Mouse (Mus musculus) kidney, embryonic 15.5 days (tissue): ENCODE measurements around the gene Ift46. TPM values are rescaled to one million over a fixed set of nuclear protein-coding genes. Genes with fewer than 3 reads are reported as not detected.
"Not testable (repeated sequence)": the region's sequence is repeated elsewhere in the genome, so short reads cannot be mapped to it uniquely, and the experiment has no call there.

Experiments used
- ATAC-seq: fragments of 200-750 bp; cut with Nextera tagmentation; replicated peaks from 2 replicates; pipeline ENCODE4 v1.8.0; 2017; ENCODE audit warnings: moderate TSS enrichment; ENCODE audit not compliant: low FRiP score
- H3K27ac ChIP-seq: fragments of 300-500 bp; sonication (generic); 2 replicates; pipeline ENCODE4 v1.5.1; 2015; ENCODE audit warnings: mild to moderate bottlenecking, inconsistent platforms
- H3K27me3 ChIP-seq: fragments of 300-500 bp; sonication (generic); 2 replicates; pipeline ENCODE4 v1.6.1; 2015; ENCODE audit warnings: inconsistent platforms
- H3K36me3 ChIP-seq: fragments of 300-500 bp; sonication (generic); 2 replicates; pipeline ENCODE4 v1.6.1; 2015; ENCODE audit warnings: inconsistent platforms
- H3K4me1 ChIP-seq: fragments of 300-500 bp; sonication (generic); 2 replicates; pipeline ENCODE4 v1.6.1; 2015; ENCODE audit warnings: inconsistent platforms
- H3K4me2 ChIP-seq: fragments of 300-500 bp; sonication (generic); 2 replicates; pipeline ENCODE4 v1.6.1; 2015; ENCODE audit warnings: moderate library complexity, mild to moderate bottlenecking, inconsistent platforms
- H3K4me3 ChIP-seq: fragments of 300-500 bp; sonication (generic); replicated peaks from 2 replicates; pipeline ENCODE4 v1.5.1; 2015; ENCODE audit warnings: mild to moderate bottlenecking, inconsistent platforms
- H3K9ac ChIP-seq: fragments of 300-500 bp; sonication (generic); 2 replicates; pipeline ENCODE4 v1.6.1; 2015; ENCODE audit warnings: mild to moderate bottlenecking, inconsistent platforms
- H3K9me3 ChIP-seq: fragments of 300-500 bp; sonication (generic); replicated peaks from 2 replicates; pipeline ENCODE4 v1.6.1; 2016; ENCODE audit warnings: inconsistent platforms
- WGBS: fragments of 180-500 bp; shearing (Covaris S2); methylation state at CpG from one replicate; pipeline ENCODE4 v1.1.7; 2015; ENCODE audit warnings: mixed read lengths; 5-methylcytosine and 5-hydroxymethylcytosine counted together
- polyA plus RNA-seq: library from polyadenylated mRNA; unstranded; fragments of >200 nt; fragmentation: Nextera tagmentation; extraction: Ambion mirVana; gene quantifications from 2 replicates; pipeline ENCODE4 v1.2.1, GENCODE M21; 2015

Gene Ift46
- polyA plus RNA-seq, 1 experiment from 2014 or later, result 105 TPM

- Histone ChIP-seq H3K36me3 (peaks cover 48% of the 10 kb centered on the region), H3K27ac (no peak overlapping the region), H3K9ac (no peak overlapping the region), H3K4me2 (no peak overlapping the region), H3K4me1 (peaks cover 21% of the 10 kb centered on the region), H3K27me3 (no peaks in the 10 kb centered on the region), H3K9me3 (no peaks in the 10 kb centered on the region), H3K4me3 (no peak overlapping the region)
- WGBS, result 80% methylated on average over 1 of the region's 1 CpGs
- no peak for ATAC-seq
Measured at GRCm38 (mm10) chr9:44740663-44741192, 27.0 kb upstream of the Ift46 start.

DNA sequence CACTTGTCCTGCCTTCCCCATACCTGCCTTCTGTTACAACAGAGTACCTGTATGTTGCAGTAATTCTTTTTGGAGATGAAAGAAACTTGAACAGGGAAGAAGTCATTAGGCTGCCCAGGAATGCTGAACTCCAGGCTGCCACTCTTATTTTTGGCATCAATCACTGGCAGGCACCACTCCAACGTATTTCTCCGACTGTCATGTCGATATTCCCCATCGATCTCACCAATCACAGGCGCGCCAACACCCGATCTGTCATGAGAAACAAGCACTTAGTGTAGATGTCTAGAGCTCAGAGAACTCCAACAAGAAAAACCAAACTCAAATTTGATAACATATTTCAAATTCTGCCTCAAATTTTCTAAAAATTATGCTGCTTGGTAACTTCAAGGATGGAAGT is 22.3 kb upstream of the Ift46 start:
- H3K27ac ChIP-seq, result no peak overlapping the region
- ATAC-seq, result no peak
- 95% methylated on average over 7 of the region's 7 CpGs for WGBS
- H3K4me2 ChIP-seq, result no peak overlapping the region
- H3K4me3 ChIP-seq, result no peak overlapping the region
- H3K27me3 ChIP-seq, result no peaks in the 10 kb centered on the region
- no peaks in the 10 kb centered on the region for H3K9me3 ChIP-seq
- no peak overlapping the region for H3K9ac ChIP-seq
- no peaks in the 10 kb centered on the region for H3K4me1 ChIP-seq
- peaks cover 94% of the 10 kb centered on the region for H3K36me3 ChIP-seq

GRCm38 (mm10) chr9:44746666-44747065 is 21.0 kb upstream of the Ift46 start:
- Histone ChIP-seq H3K9me3 (no peaks in the 10 kb centered on the region), H3K4me1 (no peaks in the 10 kb centered on the region), H3K27me3 (no peaks in the 10 kb centered on the region), H3K4me2 (no peak overlapping the region), H3K4me3 (no peak overlapping the region), H3K27ac (no peak overlapping the region), H3K36me3 (peaks cover 97% of the 10 kb centered on the region), H3K9ac (no peak overlapping the region)
- WGBS, result 71% methylated on average over 3 of the region's 3 CpGs
- no peak for ATAC-seq

GRCm38 (mm10) chr9:44747341-44747740 is 20.4 kb upstream of the Ift46 start:
- no peak overlapping the region for H3K9ac ChIP-seq
- no peak overlapping the region for H3K4me3 ChIP-seq
- no peaks in the 10 kb centered on the region for H3K27me3 ChIP-seq
- H3K36me3 ChIP-seq, result peaks cover 99% of the 10 kb centered on the region
- H3K4me1 ChIP-seq, result no peaks in the 10 kb centered on the region
- H3K4me2 ChIP-seq, result no peak overlapping the region
- no peak overlapping the region for H3K27ac ChIP-seq
- H3K9me3 ChIP-seq, result no peaks in the 10 kb centered on the region
- ATAC-seq, result no peak
- 97% methylated on average over 3 of the region's 3 CpGs for WGBS

DNA sequence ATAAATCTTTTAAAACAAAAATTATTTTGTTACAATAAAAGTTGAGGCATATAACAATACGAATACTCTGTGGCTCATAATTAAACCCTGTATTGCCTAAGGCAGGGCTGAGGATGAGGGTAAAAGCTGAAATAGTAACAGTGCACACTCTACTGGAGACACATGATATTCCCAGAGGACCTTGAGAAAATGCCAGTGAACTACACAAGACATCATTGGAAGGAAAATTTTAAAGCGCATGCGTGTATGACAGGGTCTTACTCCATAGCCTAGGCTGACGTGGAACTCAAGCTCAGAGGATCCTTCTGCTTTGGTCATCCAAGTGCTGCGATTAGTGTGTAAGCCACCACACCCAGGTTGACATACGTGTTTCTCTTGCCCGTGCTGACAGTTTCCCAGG is 19.2 kb upstream of the Ift46 start:
- Histone ChIP-seq H3K4me2 (no peak overlapping the region), H3K36me3 (peaks cover 99% of the 10 kb centered on the region), H3K4me1 (no peaks in the 10 kb centered on the region), H3K4me3 (no peak overlapping the region), H3K27me3 (no peaks in the 10 kb centered on the region), H3K9ac (no peak overlapping the region), H3K9me3 (no peaks in the 10 kb centered on the region), H3K27ac (no peak overlapping the region)
- ATAC-seq, result no peak
- 90% methylated on average over 7 of the region's 7 CpGs for WGBS

DNA sequence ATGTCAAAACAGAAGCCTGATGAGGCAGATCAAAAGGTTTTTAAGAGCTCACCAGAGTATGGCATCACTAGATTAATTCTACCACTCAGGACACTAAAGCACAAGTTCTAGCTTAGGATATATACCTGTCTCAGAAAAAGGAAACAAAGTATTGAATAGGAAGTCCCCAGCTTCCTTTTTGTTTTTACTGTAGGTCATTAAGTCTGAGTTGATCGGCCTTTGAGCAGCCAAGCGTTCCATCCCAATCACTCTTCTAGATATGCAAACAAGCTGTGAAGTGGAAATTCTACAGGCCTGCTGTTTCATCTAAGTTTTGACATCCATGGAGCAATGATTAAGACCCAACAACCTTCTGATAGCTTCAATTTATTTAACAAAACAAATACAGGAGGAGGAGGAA is 6.8 kb upstream of the Ift46 start:
- Histone ChIP-seq H3K27ac (no peak overlapping the region), H3K4me3 (no peak overlapping the region), H3K36me3 (peaks cover 53% of the 10 kb centered on the region), H3K9ac (no peak overlapping the region), H3K4me2 (no peak overlapping the region), H3K27me3 (no peaks in the 10 kb centered on the region), H3K9me3 (no peaks in the 10 kb centered on the region), H3K4me1 (peaks cover 30% of the 10 kb centered on the region)
- 34% methylated on average over 2 of the region's 2 CpGs for WGBS
- no peak for ATAC-seq

DNA sequence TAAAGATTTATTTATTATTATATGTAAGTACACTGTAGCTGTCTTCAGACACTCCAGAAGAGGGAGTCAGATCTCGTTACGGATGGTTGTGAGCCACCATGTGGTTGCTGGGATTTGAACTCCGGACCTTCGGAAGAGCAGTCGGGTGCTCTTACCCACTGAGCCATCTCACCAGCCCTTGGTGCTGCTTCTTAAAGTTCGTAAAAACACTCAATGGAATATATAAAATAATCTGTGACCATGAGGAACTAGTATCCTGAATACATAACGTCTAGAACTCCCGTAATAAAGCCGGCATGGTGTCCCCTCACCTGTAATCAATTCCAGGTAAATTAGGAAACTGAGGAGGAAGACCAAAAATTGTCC is 304 bp downstream of the Ift46 start:
- H3K27me3 ChIP-seq, ATAC-seq, H3K9me3 ChIP-seq, H3K36me3 ChIP-seq: not testable (repeated sequence)
- peak overlapping the region; percentile 99; the same call in 1 of the 2 replicates for H3K9ac ChIP-seq
- H3K27ac ChIP-seq, result peak overlapping the region; percentile 98; the same call in 1 of the 2 replicates
- H3K4me3 ChIP-seq, result peak overlapping the region; percentile 82
- 42% methylated on average over 7 of the region's 9 CpGs for whole genome bisulfite sequencing
- H3K4me1 ChIP-seq, result peaks cover 17% of the 10 kb centered on the region
- H3K4me2 ChIP-seq, result peak overlapping the region; percentile 73

GRCm38 (mm10) chr9:44771376-44771775 is 3.7 kb downstream of the Ift46 start:
- H3K27me3 ChIP-seq, result no peaks in the 10 kb centered on the region
- no peak overlapping the region for H3K27ac ChIP-seq
- H3K4me3 ChIP-seq, result no peak overlapping the region
- no peak for ATAC-seq
- 93% methylated on average over 5 of the region's 5 CpGs for WGBS
- H3K9me3 ChIP-seq, result no peaks in the 10 kb centered on the region; the same call in 1 of the 2 replicates
- H3K4me1 ChIP-seq, result peaks cover 6% of the 10 kb centered on the region
- H3K4me2 ChIP-seq, result no peak overlapping the region
- no peak overlapping the region for H3K9ac ChIP-seq
- peaks cover 17% of the 10 kb centered on the region for H3K36me3 ChIP-seq

DNA sequence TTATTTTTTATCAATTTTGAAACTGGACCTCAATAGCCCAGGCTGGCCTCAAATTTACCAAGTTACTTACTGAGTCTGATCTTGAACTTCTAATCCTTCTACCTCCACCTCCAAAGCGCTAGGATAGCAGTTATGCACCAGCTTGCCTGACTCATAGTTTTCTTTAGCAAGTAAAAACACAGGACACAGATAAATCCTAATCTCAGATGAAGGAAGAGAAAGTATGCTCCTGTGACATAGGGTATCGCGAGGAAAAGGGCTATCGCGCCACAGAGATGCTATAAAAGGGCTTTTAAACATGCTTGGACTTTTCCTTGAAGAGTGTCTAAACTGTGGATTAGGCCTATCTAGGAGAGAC is 4.7 kb downstream of the Ift46 start:
- Histone ChIP-seq H3K4me3 (peak overlapping the region; percentile 68; the same call in 1 of the 2 replicates), H3K4me1 (peaks cover 6% of the 10 kb centered on the region), H3K36me3 (peaks cover 26% of the 10 kb centered on the region), H3K9ac (no peak overlapping the region), H3K27me3 (no peaks in the 10 kb centered on the region), H3K27ac (peak overlapping the region; percentile 57; the same call in 1 of the 2 replicates), H3K4me2 (no peak overlapping the region), H3K9me3 (no peaks in the 10 kb centered on the region; the same call in 1 of the 2 replicates)
- no peak for ATAC-seq
- WGBS, result 21% methylated on average over 5 of the region's 5 CpGs

DNA sequence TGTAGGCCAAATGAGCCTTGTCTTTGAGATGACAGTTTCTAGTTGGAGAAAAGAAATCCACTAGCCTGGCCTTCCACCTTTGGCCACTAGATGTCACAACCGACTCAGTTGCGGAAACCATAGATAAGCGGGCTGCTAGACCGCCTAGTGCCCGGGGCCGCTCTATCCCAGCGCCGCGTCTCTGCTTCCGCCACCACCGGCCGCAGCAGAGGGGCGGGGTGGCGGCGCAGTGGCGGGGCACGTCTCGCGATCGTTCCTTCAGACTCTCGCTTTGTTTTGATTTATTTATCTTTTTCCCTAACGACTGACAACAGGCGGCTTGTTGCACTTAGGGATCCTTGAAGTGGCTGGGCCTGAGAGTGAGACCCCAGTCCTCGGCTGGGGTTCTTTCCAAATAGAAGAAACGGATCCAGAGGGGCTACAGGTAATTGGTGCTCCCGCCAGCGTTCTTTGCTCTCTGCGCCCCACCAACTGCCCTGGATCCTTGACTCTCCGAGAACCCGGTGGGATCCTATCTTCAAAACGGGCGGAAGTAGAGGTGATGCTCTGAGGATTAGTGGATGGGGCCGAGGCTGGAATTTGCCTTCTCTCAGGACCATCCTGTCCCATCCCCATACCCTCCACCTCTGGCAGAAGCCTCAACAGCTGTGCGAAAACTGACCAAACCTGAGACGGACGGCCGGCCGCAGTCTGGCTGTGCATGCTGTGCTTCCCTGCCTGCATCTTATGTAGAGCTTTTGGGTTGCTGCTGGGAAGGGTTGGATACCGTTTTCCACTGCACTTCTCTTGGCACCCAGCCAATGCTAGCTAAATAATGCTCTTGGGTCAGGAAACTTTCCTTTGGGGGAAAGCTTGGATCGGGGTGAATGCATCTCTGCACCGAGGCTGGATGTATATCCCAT is 5.3 kb downstream of the Ift46 start:
- peak overlapping the region; percentile 66 for H3K4me2 ChIP-seq
- H3K27me3 ChIP-seq, result no peaks in the 10 kb centered on the region
- WGBS, result under 1% methylated on average over 41 of the region's 41 CpGs
- peak overlapping the region; percentile 83 for H3K9ac ChIP-seq
- H3K27ac ChIP-seq, result peak overlapping the region; percentile 88
- H3K4me3 ChIP-seq, result peak overlapping the region; percentile 68
- peak; percentile 98 for ATAC-seq
- H3K36me3 ChIP-seq, result peaks cover 28% of the 10 kb centered on the region
- H3K4me1 ChIP-seq, result peaks cover 6% of the 10 kb centered on the region
- H3K9me3 ChIP-seq, result no peaks in the 10 kb centered on the region; the same call in 1 of the 2 replicates

DNA sequence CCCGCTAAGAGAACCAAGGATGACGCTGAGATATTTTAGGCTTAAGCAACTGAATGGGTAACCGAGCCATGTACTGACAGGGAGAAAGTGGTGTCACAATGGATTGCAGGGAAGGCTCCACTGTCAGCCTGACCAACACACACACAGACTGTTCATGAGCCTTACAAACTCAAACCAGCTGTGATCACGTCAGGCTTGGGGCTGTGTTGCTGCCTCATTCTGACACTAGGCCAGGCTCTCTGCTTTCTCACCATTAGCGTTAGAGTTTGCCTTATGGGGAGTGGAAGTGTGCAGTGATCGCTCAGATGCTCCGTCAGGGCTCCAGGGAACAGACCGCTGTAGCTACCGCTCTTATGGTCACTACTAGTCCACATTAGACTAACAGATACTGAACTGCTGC is 25.1 kb downstream of the Ift46 start:
- 86% methylated on average over 9 of the region's 9 CpGs for WGBS
- Histone ChIP-seq H3K9ac (no peak overlapping the region), H3K27me3 (peaks cover under 1% of the 10 kb centered on the region), H3K27ac (no peak overlapping the region), H3K36me3 (peaks cover 50% of the 10 kb centered on the region), H3K4me3 (no peak overlapping the region), H3K4me1 (no peaks in the 10 kb centered on the region), H3K9me3 (no peaks in the 10 kb centered on the region), H3K4me2 (no peak overlapping the region)
- ATAC-seq, result no peak

DNA sequence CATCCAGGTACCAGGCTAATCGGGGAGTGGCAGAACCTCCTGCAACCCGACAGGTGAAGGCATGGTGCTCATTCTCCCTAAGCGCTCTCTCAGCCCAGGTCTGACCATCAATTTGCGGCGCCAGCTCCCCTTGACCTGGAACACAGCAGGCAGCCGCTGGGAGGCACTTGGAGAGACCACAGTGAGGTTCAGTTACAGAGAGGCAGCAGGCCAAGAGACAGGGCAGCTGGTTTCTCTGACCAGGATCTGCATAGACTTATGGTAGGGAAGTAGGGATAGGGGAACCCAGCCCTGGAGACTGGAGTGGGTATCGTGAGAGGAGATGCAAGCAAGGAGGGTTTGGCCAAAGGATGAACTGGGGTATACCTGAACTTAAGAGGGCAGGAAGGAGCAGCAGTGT is 30.6 kb downstream of the Ift46 start:
- peak overlapping the region; percentile 93 for H3K4me2 ChIP-seq
- no peaks in the 10 kb centered on the region for H3K9me3 ChIP-seq
- H3K4me3 ChIP-seq, result peak overlapping the region; percentile 63
- no peaks in the 10 kb centered on the region for H3K36me3 ChIP-seq
- no peak overlapping the region for H3K9ac ChIP-seq
- H3K27ac ChIP-seq, result no peak overlapping the region
- H3K4me1 ChIP-seq, result peaks cover 35% of the 10 kb centered on the region
- no peak for ATAC-seq
- 43% methylated on average over 7 of the region's 7 CpGs for WGBS
- peaks cover 8% of the 10 kb centered on the region for H3K27me3 ChIP-seq
